Mouse (Mus musculus) heart, postnatal 25 days (tissue): ENCODE results near the gene Gm10681. TPM values are rescaled to one million over a fixed set of nuclear protein-coding genes. Genes with fewer than 3 reads are reported as not detected.
"Not testable (repeated sequence)": the region's sequence is repeated elsewhere in the genome, so short reads cannot be mapped to it uniquely, and the experiment has no call there.

Experiments
- DNase-seq: peaks from one replicate; pipeline ENCODE4 v3.0.0; 2022; ENCODE audit warnings: low spot score
- intact Hi-C: fragments of 180-260 bp; cut with DNase I; formaldehyde crosslinking; loops from one replicate; pipeline ENCODE4 v1.15.1; 2025
- total RNA-seq, 2 experiments: library from RNA; stranded (reverse); gene quantifications; 2 replicates each; pipeline ENCODE4 v1.2.3; 2021

Gene Gm10681
- total RNA-seq, 2 experiments from 2014 or later: not detected

GRCm38 (mm10) chr3:98524552-98524951 is 64.1 kb downstream of the Gm10681 start:
- intact Hi-C loops, DNase-seq: not testable (repeated sequence)

- not testable (repeated sequence) for DNase-seq
These were observed 65.8 kb downstream of the Gm10681 start for GRCm38 (mm10) chr3:98522779-98523178.

GRCm38 (mm10) chr3:98510414-98510813 is 78.2 kb downstream of the Gm10681 start, which contains the start of gene Hsd3b4:
TSS of gene Hsd3b4 (minus strand) at chr3:98510514.
- DNase-seq, intact Hi-C loops: not testable (repeated sequence)

More at GRCm38 (mm10) chr3:98522779-98523178, 65.8 kb downstream of the Gm10681 start:
- intact Hi-C loops: not testable (repeated sequence)

GRCm38 (mm10) chr3:98507229-98507628 is 81.4 kb downstream of the Gm10681 start:
- intact Hi-C loops, DNase-seq: not testable (repeated sequence)

Other genes with a start within 250 kb of the Gm10681 start
- 1 to 10 TPM; 2.2 to 3.1 TPM for gene Phgdh, start 248.8 kb downstream of the Gm10681 start, total RNA-seq
- gene Zfp697, start 206.3 kb downstream of the Gm10681 start, total RNA-seq: 1 to 10 TPM; 5.6 to 6.8 TPM
- not detected for gene Gm4450, start 131.7 kb downstream of the Gm10681 start, total RNA-seq
- gene Hsd3b4, start 78.3 kb downstream of the Gm10681 start, total RNA-seq: not detected
- not detected for gene Hsd3b5, start 41.4 kb upstream of the Gm10681 start, total RNA-seq
- not detected for gene Hsd3b2, start 135.7 kb upstream of the Gm10681 start, total RNA-seq
- gene Hsd3b3, start 174.3 kb upstream of the Gm10681 start, total RNA-seq: not detected
- not detected for gene Hsd3b6, start 225.6 kb upstream of the Gm10681 start, total RNA-seq